Mouse (Mus musculus) hindbrain, embryonic 11.5 days (tissue): ENCODE data around the gene Heg1. TPM values are rescaled to one million over a fixed set of nuclear protein-coding genes. Genes with fewer than 3 reads are reported as not detected.

ENCODE experiments used
- ATAC-seq: fragments of 200-750 bp; cut with Nextera tagmentation; 2 replicates; pipeline ENCODE4 v1.8.0; 2017; ENCODE audit warnings: mild to moderate bottlenecking, moderate TSS enrichment, moderate library complexity; ENCODE audit not compliant: low FRiP score
- DNase-seq: peaks from one replicate; pipeline ENCODE4 v3.0.0-alpha.2; 2015; ENCODE audit warnings: low spot score
- H3K27ac ChIP-seq: fragments of 300-500 bp; sonication (generic); 2 replicates; pipeline ENCODE4 v1.5.1; 2014; ENCODE audit warnings: mild to moderate bottlenecking, low read depth, low read length
- H3K27me3 ChIP-seq: fragments of 300-500 bp; sonication (generic); 2 replicates; pipeline ENCODE4 v1.6.1; 2014; ENCODE audit warnings: mild to moderate bottlenecking, low read length, moderate library complexity, mixed read lengths; ENCODE audit not compliant: control insufficient read depth, insufficient read depth
- H3K36me3 ChIP-seq: fragments of 300-500 bp; sonication (generic); 2 replicates; pipeline ENCODE4 v1.6.1; 2014; ENCODE audit warnings: mild to moderate bottlenecking, low read length, moderate library complexity, mixed read lengths; ENCODE audit not compliant: control insufficient read depth, insufficient read depth
- H3K4me1 ChIP-seq: fragments of 300-500 bp; sonication (generic); replicated peaks from 2 replicates; pipeline ENCODE4 v1.6.1; 2014; ENCODE audit warnings: low read length, mixed read lengths; ENCODE audit not compliant: control insufficient read depth, insufficient read depth
- H3K4me2 ChIP-seq: fragments of 300-500 bp; sonication (generic); replicated peaks from 2 replicates; pipeline ENCODE4 v1.6.1; 2014; ENCODE audit warnings: mild to moderate bottlenecking, low read depth, low read length
- H3K4me3 ChIP-seq: fragments of 300-500 bp; sonication (generic); 2 replicates; pipeline ENCODE4 v1.5.1; 2014; ENCODE audit warnings: low read depth, low read length
- H3K9ac ChIP-seq: fragments of 300-500 bp; sonication (generic); 2 replicates; pipeline ENCODE4 v1.6.1; 2014; ENCODE audit warnings: low read depth, low read length
- H3K9me3 ChIP-seq: fragments of 300-500 bp; sonication (generic); 2 replicates; pipeline ENCODE4 v1.6.1; 2016; ENCODE audit warnings: low read length; ENCODE audit not compliant: control insufficient read depth
- WGBS: fragments of 180-500 bp; shearing (Covaris S2); extraction: QIAGEN DNeasy Blood & Tissue Kit; methylation state at CpG from one replicate; pipeline ENCODE4 v1.1.7; 2014; 5-methylcytosine and 5-hydroxymethylcytosine counted together
- polyA plus RNA-seq: library from polyadenylated mRNA; unstranded; fragments of >200 nt; fragmentation: Nextera tagmentation; extraction: Ambion mirVana; gene quantifications from 2 replicates; pipeline ENCODE4 v1.2.1, GENCODE M21; 2014

The Heg1 gene
- polyA plus RNA-seq, 1 experiment from 2014 or later, result 22.8 TPM

GRCm38 (mm10) chr16:33738949-33739719, 55.0 kb downstream of the Heg1 start:
- Histone ChIP-seq H3K9ac (no peak overlapping the region), H3K9me3 (no peaks in the 10 kb centered on the region), H3K4me2 (no peak overlapping the region), H3K4me1 (peaks cover 10% of the 10 kb centered on the region), H3K27me3 (no peaks in the 10 kb centered on the region), H3K36me3 (no peaks in the 10 kb centered on the region), H3K27ac (no peak overlapping the region), H3K4me3 (no peak overlapping the region)
- DNase-seq, result no peak
- WGBS, result 66% methylated on average over 7 of the region's 7 CpGs
- no peak for ATAC-seq

DNA sequence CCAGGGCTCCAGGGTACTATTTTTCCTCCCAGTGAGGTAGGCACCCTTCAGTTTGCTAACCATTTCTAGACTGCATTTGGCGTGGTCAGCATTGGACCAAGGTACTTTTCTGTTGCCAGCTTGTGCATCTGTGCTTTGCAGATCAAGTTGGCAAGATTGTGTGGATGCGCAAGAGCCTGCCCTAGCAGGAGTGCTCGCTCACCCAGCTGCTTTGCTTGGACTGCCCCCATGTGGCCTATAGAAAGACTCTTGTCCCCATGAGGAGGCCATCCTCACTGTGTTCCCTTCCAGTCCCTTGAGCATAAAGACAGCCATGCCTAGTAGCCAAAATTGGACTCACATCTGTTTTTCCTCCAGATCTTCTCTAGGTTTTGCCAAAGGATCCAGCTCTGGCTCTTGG, 55.6 kb downstream of the Heg1 start:
- Histone ChIP-seq H3K4me2 (no peak overlapping the region), H3K4me3 (no peak overlapping the region), H3K9me3 (no peaks in the 10 kb centered on the region), H3K27ac (no peak overlapping the region), H3K27me3 (no peaks in the 10 kb centered on the region), H3K9ac (no peak overlapping the region), H3K4me1 (peaks cover 10% of the 10 kb centered on the region), H3K36me3 (no peaks in the 10 kb centered on the region)
- WGBS, result 59% methylated on average over 3 of the region's 3 CpGs
- ATAC-seq (peak; percentile 40; the same call in 1 of the 2 replicates), DNase-seq (peak; percentile 62)

- Histone ChIP-seq H3K4me2 (no peak overlapping the region), H3K9ac (no peak overlapping the region), H3K9me3 (no peaks in the 10 kb centered on the region), H3K4me3 (no peak overlapping the region), H3K27me3 (no peaks in the 10 kb centered on the region), H3K27ac (no peak overlapping the region), H3K36me3 (no peaks in the 10 kb centered on the region), H3K4me1 (peaks cover 7% of the 10 kb centered on the region)
- WGBS, result 65% methylated on average over 6 of the region's 6 CpGs
- no peak for ATAC-seq
- DNase-seq, result no peak
Measured at GRCm38 (mm10) chr16:33740416-33740815, 56.2 kb downstream of the Heg1 start.

- Histone ChIP-seq H3K36me3 (no peaks in the 10 kb centered on the region), H3K4me2 (no peak overlapping the region), H3K4me3 (no peak overlapping the region), H3K9ac (no peak overlapping the region), H3K9me3 (no peaks in the 10 kb centered on the region), H3K4me1 (peaks cover 6% of the 10 kb centered on the region), H3K27ac (0 out of 2 replicates have a peak overlapping the region, but pooled peaks have one; percentile 24), H3K27me3 (no peaks in the 10 kb centered on the region)
- DNase-seq, result no peak
- no peak for ATAC-seq
- WGBS, result 58% methylated on average over 5 of the region's 5 CpGs
Measured at GRCm38 (mm10) chr16:33741795-33742194, 57.6 kb downstream of the Heg1 start.

GRCm38 (mm10) chr16:33742233-33742632, 58.1 kb downstream of the Heg1 start:
- H3K9ac ChIP-seq, result no peak overlapping the region
- no peak overlapping the region for H3K27ac ChIP-seq
- no peak overlapping the region for H3K4me2 ChIP-seq
- DNase-seq (no peak), ATAC-seq (no peak)
- no peak overlapping the region for H3K4me3 ChIP-seq
- no peaks in the 10 kb centered on the region for H3K27me3 ChIP-seq
- WGBS, result 51% methylated on average over 9 of the region's 9 CpGs
- no peaks in the 10 kb centered on the region for H3K36me3 ChIP-seq
- H3K9me3 ChIP-seq, result no peaks in the 10 kb centered on the region
- H3K4me1 ChIP-seq, result peaks cover 6% of the 10 kb centered on the region

DNA sequence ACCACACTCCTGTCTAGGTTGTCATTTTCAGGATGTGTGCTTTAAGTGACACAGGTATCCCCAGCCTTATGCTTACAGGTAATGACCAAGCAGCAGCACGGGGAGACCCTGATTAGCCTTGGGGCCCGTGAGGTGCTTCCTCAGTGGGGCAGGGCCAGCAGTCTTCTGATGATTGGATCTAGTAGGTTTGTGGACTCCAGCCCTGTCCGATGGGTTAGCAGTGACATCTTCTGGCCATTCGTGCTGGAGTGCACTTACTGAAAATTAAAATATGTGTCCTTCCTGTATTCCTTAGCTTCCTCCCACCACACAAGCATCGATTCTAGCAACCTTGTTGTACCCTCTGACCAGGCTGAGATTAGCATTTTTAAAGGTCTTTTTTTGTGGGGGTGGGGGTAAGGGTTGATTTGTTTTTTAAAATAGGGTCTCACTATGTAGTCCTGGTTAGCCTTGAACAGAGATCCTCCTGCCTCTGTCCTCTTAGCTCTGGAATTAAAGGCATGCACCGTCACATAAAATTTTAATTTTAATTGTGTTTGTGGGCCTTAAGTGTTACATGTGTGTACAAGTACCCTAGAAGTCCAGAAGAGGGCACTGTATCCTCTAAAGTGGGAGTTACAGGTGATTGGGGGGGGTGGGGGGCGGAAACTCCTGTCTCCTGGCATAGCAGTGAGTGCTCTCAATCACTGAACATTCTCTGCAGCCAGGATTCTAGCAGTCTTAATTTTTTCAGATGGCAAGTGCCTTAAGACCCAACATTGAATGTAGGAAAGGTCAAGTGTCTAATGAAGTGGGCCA, 60.7 kb downstream of the Heg1 start:
- H3K27ac ChIP-seq, result no peak overlapping the region
- peak; percentile 55 for DNase-seq
- ATAC-seq, result no peak
- H3K4me3 ChIP-seq, result no peak overlapping the region
- no peak overlapping the region for H3K9ac ChIP-seq
- H3K9me3 ChIP-seq, result no peaks in the 10 kb centered on the region
- H3K36me3 ChIP-seq, result 0 out of 2 replicates have a peak, but pooled peaks cover 2% of the 10 kb centered on the region
- no peak overlapping the region for H3K4me2 ChIP-seq
- WGBS, result 68% methylated on average over 7 of the region's 7 CpGs
- no peaks in the 10 kb centered on the region for H3K27me3 ChIP-seq
- H3K4me1 ChIP-seq, result no peaks in the 10 kb centered on the region; the same call in 1 of the 2 replicates

GRCm38 (mm10) chr16:33745457-33745856, 61.3 kb downstream of the Heg1 start:
- WGBS, result 92% methylated on average over 7 of the region's 7 CpGs
- ATAC-seq (no peak), DNase-seq (no peak)
- 0 out of 2 replicates have a peak, but pooled peaks cover 2% of the 10 kb centered on the region for H3K36me3 ChIP-seq
- H3K4me3 ChIP-seq, result no peak overlapping the region
- H3K4me2 ChIP-seq, result no peak overlapping the region
- no peaks in the 10 kb centered on the region for H3K27me3 ChIP-seq
- no peak overlapping the region for H3K27ac ChIP-seq
- no peak overlapping the region for H3K9ac ChIP-seq
- no peaks in the 10 kb centered on the region for H3K9me3 ChIP-seq
- no peaks in the 10 kb centered on the region; the same call in 1 of the 2 replicates for H3K4me1 ChIP-seq

- Histone ChIP-seq H3K9me3 (no peaks in the 10 kb centered on the region), H3K36me3 (0 out of 2 replicates have a peak, but pooled peaks cover 3% of the 10 kb centered on the region), H3K4me3 (no peak overlapping the region), H3K27me3 (no peaks in the 10 kb centered on the region), H3K9ac (no peak overlapping the region), H3K27ac (no peak overlapping the region), H3K4me2 (no peak overlapping the region), H3K4me1 (no peaks in the 10 kb centered on the region; the same call in 1 of the 2 replicates)
- DNase-seq (no peak), ATAC-seq (no peak)
- whole genome bisulfite sequencing, result 87% methylated on average over 10 of the region's 10 CpGs
Measured at GRCm38 (mm10) chr16:33746074-33746676, 62.0 kb downstream of the Heg1 start.
